Mouse (Mus musculus) hindlimb bud, embryonic 11.5 days (tissue): Measurements from ENCODE around the gene Frmpd2.
"Not testable (repeated sequence)": the region's sequence is repeated elsewhere in the genome, so short reads cannot be mapped to it uniquely, and the experiment has no call there.

Source experiments
- DNase-seq: peaks from one replicate; pipeline ENCODE4 v3.0.0-alpha.2; 2012; ENCODE audit warnings: low read depth, low spot score; ENCODE audit errors: extremely low spot score

The Frmpd2 gene

DNA sequence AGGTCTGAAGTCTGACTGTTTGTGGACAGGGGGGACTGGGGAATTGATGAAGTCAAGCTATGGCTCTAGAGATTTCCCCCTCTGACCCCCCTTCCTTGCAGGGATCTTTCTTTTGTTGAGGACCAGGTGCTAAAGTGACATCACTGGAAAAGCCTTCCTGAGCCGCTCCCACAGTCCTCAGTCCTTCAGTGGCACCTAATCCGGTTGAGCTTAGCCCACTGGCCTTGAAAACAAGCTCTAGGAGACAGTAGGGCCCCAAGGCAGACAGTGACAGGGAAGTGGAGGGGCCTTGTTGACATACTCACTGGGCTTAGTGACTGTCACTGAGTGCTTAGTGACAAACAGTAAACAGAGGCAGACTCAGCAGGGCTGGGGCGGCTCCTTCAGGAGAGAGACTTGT is at the start of gene Frmpd2:
Gene Frmpd2 (plus strand): TSS at position 366 of the 400 bp plus-strand sequence.
- no peak for DNase-seq

DNA sequence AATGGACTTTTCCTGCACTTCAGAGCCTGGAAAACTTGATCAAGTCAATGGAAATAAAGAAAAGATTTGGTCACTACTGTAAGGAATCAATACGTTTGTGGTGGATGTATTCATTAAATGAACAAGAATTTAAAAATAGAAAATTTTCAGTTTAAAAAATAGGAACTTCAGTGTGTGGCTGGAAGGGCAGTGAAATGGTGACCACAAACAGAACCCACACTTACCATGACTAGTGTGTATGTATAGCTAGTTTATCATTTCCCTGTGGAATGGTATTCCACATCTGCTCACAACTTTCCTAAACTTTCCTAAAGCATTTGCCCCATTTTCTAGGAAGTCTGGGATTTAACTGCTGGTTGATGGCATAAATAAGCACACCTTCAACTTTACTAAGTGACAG is 48.5 kb upstream of the Frmpd2 start:
- no peak for DNase-seq

DNA sequence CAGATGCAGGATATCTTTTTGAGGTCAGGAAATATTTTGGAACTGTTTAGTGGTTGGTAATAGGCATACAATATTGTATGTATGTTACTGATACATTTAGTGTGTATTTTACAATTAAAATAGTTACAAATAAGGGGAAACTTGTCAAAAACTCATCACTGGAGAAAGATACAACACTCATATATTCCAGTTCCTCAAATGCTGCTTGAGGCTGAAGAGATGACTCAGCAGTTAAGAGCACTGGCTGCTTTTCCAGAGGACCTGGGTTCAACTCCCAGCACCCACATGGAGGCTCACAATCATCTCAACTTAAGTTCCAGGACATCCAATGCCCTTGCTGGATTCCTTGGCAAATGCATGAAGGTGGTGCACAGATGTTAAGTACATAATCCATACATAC is 47.4 kb upstream of the Frmpd2 start:
- no peak for DNase-seq

DNA sequence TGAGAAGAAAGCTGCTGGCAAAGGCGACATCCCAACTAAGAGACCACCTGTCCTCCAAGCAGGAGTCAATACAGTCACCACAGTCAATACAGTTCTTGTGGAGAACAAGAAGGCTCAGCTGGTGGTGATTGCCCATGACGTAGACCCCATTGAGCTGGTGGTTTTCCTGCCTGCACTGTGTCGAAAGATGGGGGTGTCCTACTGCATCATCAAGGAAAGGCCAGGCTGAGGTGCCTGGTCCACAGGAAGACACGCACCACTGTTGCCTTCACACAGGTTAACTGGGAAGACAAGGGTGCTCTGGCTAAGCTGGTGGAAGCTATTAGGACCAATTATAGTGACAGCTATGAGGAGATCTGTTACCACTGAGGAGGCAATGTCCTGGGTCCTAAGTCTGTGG is 39.0 kb upstream of the Frmpd2 start:
- not testable (repeated sequence) for DNase-seq

DNA sequence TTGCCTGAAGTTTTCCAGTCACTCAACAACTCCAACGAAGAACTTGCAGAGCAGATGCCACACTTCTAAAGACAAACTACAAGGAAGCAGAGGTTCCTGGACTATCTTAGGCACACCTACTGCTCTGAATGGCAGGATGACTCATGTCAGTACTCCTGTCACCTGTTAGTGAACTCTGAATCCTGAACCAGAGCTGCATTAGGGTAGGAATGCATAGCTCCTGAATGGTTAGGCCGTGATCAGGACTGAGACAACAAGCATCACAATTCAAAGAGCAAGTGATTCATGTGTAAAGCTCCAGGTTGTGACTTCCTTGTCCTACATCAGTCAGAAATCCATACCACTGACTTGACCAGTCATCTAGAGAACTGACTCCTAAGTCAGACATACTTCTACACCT is 27.7 kb upstream of the Frmpd2 start:
- no peak for DNase-seq

DNA sequence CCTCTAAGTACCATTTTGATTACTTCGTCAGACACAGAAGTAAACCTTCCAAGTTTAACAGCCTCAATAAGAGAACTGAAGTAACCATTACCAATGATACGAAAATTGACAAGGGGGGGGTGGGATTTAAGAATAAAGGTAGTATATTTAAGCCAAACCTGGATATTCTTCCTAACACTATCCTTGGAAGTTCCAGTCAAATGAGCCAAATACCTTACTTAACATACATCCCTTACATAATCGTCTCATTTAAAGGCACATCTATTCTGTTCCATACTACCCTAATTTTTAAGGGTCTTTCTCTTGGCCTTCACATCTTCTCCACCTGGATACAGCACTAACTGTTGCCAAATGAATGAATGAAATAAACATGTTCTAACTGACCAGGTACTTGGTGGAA is 25.5 kb upstream of the Frmpd2 start:
- DNase-seq, result no peak

DNA sequence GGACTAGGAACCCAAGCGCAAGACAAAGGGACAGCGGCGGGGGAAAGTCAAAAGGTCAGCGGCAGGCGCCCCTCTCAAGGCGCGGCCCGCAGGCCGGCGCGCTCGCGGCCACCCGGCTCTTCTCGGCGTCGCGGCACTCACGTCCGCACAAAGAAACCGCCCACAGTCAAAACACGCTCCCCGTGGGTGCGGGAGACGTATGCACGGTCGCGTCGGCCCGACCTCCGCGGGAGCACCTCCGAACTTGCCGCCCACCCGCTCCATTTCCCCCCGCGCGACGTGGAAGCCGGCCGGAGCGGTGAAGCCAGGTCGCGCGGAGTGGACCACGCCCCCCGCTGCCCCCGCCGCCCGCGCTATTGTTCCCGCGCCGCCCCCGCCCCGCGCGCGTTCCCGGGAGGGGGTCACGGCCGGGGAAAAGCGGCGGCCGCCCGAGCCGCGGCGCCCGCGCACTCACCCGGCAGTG is 24.9 kb upstream of the Frmpd2 start:
- no peak for DNase-seq

DNA sequence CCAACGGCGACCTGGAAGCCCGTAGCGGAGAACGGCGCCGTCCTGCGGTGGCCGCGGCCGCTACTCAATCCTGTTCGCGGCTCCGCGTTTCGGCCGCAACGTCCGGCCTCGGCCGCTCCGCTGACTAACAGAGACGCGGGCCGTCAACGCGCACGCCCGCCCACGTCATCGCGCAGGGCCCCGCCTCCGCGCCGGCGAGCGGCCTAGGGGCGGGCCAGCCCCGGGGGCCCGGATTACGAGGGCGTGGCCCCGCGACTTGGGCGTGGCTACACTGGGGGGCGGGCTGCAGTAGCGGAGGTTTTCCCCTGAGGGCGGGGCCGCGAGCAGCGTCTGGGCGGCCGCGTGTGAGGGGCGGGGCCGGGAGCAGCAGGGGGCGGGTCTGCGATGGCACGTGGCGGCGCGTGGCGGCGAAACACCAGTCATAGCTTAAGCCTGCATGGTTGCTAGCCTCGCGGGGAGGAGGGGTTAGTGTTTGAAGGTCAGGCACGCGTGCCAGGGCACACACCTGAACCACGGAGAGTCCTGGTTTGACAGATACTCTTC is 24.4 kb upstream of the Frmpd2 start, which contains the start of gene Mapk8:
Gene Mapk8 (minus strand): TSS at position 132 of the 543 bp plus-strand sequence.
- DNase-seq, result peak; percentile 60

DNA sequence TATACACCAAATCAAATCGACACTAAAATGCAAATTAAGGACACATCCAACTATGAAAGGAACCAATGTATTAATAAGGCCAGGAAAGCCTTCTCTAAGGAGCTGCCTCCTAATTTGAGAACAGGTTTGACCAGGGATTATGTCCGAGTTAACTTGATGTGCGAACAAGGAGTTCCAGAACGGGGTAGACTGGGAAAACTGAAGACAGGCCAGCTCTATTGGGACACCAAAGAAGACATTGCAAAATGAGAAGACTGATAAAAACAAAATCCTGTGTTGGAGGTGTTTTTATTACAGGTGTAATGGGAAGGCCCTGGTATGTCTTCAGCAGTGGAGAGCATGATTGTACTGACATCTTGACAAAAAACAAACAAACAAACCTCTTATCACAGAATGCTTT is 23.2 kb upstream of the Frmpd2 start:
- DNase-seq, result no peak

DNA sequence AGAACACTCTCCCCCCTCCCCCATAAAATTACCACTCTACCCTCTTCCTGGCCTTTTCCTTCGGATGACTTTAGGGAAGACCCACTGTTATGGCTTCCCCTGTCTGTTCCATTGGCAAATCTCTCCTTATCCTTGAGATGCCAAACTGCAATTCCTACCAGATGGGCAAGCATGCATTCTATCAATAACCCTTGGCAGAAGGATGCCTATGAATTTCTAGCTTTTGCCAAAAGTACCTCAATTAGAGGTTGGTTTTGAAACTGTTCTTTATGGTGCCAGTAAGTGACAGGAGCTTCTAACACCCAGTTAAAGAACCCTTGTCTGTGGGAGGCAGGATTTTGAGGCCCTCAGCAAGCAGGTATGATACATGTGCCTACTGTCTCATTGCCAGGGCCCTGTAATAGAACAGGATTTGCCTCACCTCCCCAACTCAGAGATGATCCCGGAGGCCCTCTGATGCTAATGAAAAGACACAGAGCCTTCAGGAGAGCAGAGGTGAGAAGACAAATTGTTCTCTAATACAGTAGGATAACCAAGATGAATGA is 22.1 kb upstream of the Frmpd2 start:
- no peak for DNase-seq

DNA sequence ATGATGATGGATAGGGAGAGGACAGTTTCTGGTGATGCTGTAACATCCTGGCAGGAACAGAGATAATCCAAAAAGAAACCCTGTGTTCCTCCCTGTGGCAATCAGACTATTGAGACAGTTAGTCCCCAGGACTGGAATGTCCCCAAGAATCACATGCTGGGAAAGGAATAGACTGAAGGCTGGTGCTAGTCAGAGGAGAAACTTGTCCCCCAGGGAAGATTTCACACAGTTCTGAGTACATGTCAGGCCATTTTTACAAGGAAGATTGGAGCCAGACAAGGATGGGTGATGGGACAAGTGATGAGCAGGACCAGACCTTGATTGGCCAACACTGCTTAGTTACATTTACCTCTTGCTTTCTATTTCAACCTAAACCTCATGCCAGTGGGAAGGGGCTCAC is 21.2 kb upstream of the Frmpd2 start:
- no peak for DNase-seq

DNA sequence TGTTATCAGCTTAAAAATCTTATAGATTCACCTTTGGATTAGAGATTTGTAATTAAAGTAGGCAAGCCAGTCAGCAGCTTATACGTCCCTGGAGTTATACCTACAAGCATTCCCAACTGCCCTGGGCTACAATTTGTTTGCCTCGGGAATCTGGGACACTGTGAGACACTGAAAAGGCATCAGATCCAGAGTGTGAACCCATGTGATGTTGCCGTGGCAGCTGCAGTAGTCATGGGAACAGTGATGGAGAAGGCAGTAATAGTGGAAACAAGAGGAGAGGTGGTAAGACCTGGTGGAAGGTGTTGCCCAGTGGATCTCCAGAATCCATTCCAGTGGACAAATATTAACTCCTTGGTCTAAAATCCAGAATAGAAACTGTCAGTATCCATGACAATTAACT is 7.8 kb upstream of the Frmpd2 start:
- DNase-seq, result no peak

DNA sequence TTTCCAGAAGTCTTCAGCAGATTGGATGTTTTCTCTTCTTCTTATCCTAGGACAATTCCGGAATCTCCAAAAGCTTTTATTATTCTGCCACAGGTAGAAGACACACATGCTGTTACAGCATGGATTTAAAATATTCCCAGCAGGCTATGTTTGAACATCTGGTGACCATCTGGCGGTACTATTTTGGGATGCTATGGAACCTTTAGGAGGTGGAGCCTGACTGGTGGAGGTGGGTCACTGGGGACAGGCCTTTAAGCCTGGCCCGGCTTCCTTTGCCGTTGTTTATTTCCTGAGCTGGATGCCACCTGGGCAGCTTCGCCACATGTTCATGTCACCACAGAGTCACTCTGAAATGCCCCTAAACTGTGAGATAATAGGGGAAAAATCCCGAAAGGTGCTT is 3.7 kb upstream of the Frmpd2 start:
- DNase-seq, result peak; percentile 57

DNA sequence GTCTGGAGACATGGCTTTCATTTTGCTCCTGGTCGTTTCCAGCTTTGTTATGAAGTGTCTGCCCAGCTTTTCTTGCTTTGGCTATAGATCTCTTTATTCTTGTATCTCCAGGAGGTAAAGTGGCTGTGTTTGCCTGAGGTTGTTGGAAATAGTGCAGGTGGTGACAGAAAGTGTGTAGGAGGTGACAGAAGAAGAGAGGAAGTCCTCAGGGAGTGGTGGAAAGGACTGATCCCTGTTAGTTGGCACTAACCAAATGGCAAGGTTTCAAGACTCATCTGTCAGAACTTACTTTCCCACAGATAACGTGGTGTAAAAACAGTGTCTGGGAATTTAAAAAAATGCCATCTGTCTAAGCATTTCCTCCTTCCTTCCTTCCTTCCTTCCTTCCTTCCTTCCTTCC is 3.0 kb downstream of the Frmpd2 start:
- no peak for DNase-seq

DNA sequence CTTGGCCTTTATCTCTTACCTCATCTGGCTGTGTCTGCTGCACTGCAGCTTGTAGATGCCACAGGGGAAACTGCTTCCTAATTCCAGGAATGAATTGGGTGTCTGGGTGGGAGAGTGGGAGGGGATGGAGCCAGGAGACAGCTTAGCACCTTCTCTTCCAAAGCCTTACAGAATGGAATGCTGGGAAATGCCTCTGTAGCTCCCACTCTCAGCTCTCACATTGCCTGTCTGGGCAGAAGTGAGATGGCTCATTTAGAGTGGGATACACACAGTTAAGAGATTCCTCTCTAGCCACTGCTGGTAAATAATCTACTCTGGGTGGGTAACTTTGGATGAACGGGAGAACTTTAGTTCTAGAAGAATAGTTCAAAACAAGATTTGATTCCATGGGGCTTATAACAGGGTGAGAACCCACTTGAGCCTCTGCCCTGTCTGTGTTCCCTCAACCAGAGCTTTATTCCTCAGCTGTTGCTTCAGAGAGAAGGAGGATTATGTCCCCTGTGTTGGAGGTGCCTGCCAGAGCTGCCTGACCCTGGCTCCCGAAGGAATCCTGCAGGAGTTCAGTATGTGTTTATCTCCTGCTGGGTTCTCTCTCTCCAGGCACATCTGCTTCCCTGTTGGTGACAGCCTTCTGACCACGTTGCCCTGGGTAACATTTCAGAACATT is 4.7 kb downstream of the Frmpd2 start:
- DNase-seq, result no peak

DNA sequence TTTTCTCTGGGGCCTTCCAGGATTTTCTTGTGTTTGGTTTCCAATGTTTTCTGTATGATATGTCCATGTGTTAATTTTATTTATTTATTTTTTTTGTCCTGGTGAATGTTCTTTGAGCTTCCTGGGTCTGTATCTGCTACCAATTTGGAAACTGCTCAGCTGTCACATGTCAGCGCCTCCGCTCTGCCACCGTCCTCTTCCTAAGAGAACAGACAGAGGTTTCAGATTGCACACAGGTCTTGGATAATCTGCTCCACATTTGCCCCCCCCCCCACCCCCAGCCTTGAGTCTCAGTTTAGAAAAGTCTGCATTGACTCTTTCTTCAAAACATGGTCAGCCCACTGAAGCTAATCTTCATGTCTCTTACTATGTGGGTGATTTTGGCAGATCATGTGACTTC is 10.5 kb downstream of the Frmpd2 start:
- no peak for DNase-seq

DNA sequence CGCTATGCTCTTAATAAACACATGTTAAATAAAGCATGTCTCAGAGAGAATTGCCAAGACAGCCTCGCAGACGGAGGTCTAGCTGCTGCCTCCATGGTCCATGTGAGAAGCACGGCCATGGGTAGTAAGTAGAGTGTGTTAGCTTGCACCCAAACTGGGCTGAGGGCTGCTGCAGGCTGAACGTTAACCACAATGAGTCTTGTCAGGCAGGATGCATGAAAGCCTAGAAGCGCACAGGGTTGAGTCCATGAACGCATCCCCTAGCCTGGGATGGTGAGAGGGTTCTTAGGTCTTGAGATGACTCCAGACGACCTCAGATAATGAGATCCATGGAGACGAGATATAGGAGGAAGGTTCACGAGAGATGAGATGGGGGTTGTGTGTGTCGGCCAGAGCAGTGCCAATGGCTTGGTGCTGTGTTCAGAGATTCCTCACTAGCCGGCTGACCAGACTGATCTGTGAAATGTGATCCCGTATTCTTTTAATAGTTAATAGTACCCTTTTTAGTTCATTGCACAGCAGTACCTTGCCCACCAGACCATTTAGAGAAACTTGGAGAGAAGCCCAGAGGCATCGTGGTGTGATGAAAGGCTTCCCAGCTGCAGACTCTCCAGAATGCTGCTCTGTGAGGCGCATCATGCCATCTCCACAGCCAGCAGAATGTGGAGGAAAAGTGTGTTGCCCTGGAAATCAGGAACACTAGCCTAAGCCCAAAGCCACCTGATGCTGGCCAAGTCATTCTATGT is 16.5 kb downstream of the Frmpd2 start:
- DNase-seq, result no peak

DNA sequence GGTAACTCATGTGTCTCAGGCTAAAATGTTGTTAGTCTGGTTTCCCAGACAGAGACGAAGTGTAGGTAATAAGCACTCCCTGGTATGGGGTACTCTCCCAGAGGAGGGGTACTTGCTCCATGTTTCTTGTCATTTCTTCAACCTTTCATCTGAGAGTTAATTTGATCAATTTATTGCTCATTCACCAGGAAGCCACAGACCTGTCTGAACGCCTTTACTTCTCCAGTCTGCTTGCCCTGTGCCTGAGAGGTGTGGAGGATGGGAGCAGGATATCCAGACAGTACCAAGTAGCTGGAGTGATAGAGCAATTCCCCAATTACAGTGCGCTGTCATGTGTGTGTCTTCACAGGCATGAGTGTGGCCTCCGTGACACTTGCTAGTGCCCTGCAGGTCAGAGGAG is 23.7 kb downstream of the Frmpd2 start:
- DNase-seq, result no peak

DNA sequence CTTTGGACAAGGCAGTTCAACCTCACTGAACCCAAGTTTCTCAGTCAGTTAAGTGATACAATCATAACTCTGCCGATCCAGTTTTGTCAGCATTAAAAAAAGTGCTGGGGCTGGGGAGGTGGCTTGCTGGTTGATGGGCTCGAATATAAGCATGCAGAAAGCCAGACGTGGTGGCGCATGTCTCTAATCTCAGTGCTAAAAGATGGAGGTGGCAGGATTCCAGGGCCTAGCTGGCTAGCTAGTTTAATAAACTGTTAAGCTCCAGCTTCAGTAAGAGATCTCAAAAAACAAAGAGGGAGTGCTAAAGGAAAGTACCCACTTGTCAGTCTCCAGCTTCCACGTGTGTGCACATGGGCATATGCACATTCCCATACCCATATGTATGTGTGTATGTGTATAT is 25.9 kb downstream of the Frmpd2 start:
- no peak for DNase-seq

DNA sequence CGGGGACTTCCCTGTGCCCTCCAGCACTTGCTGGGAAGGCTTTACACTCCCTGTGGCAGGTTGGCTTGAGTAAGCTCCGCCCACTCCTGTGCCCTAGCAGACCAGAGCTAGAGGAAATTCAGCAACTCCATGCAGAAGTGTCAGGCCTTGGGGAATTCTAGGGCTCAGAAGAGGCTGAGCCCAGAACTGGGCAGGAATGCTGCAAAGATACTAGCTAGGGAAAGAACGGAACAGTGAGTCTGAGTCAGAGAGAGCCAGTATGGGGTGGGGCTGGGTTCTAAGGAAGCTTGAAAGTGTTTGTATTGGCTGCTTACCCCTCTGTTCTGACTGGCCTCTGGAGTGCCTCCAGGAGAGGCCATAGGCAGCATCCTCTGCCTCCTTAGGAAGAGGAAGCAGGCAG is 27.4 kb downstream of the Frmpd2 start:
- no peak for DNase-seq

DNA sequence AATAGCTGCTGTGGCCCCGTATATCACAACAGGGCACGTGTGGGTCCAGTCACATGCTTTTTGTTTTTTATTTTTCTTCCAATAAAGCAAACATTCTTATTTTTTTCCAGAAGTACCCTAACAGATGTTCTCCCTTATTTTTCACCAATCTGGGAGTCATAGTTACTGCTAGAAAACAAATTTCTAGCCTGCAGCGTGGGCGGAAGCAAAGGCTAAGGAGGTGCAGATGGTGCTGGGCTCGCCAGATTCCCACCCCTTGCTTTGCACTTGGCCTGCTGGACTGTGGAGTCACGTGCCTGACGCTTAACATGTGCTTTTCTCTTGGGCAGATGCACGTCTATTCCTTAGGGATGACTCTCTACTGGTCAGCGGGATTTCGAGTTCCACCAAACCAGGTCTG is 29.1 kb downstream of the Frmpd2 start:
- DNase-seq, result no peak

DNA sequence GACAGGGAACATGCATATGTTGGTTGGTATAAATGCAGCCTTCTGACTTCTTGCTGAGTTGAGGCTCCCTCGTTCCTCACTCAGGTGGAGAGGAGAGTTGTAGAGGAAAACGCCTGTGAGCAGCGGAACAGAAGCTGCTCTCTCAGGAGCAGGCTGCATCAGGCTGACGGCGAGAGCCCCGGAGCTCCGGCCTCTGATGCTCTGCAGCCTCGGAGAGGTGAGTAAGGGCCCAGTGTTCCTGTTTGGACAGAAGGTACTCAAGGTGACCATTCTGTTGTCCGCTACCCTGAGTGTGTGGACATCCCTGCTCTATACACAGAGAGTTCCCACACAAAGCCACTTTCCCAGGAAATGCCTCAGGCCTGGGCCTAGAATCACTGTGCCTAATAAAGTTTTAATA is 31.8 kb downstream of the Frmpd2 start:
- no peak for DNase-seq
